Mouse (Mus musculus) hindbrain, embryonic 16.5 days (tissue): ENCODE measurements at regions not wholly inside any gene's neighbourhood (a gene's known extent, or its start where the extent isn't known, plus 50 kb on each side); places are given as distances from the start of the nearest gene placed in this dataset.
"Not testable (repeated sequence)": the region's sequence is repeated elsewhere in the genome, so short reads cannot be mapped to it uniquely, and the experiment has no call there.

Experiments used
- ATAC-seq: fragments of 200-750 bp; cut with Nextera tagmentation; 2 replicates; pipeline ENCODE4 v1.8.0; 2017; ENCODE audit warnings: moderate TSS enrichment, moderate library complexity
- H3K27ac ChIP-seq: fragments of 300-500 bp; sonication (generic); 2 replicates; pipeline ENCODE4 v1.5.1; 2014; ENCODE audit warnings: low read depth, mild to moderate bottlenecking, control low read depth, low read length, moderate library complexity
- H3K27me3 ChIP-seq: fragments of 300-500 bp; sonication (generic); replicated peaks from 2 replicates; pipeline ENCODE4 v1.6.1; 2014; ENCODE audit warnings: low read length; ENCODE audit not compliant: control insufficient read depth, insufficient read depth
- H3K36me3 ChIP-seq: fragments of 300-500 bp; sonication (generic); 2 replicates; pipeline ENCODE4 v1.6.1; 2014; ENCODE audit warnings: mild to moderate bottlenecking, low read length, moderate library complexity, mixed read lengths; ENCODE audit not compliant: control insufficient read depth, insufficient read depth
- H3K4me1 ChIP-seq: fragments of 300-500 bp; sonication (generic); 2 replicates; pipeline ENCODE4 v1.6.1; 2014; ENCODE audit warnings: low read depth, low read length; ENCODE audit not compliant: control insufficient read depth, insufficient read depth
- H3K4me2 ChIP-seq: fragments of 300-500 bp; sonication (generic); 2 replicates; pipeline ENCODE4 v1.6.1; 2014; ENCODE audit warnings: mild to moderate bottlenecking, low read length, control low read depth, moderate library complexity
- H3K4me3 ChIP-seq: fragments of 300-500 bp; sonication (generic); 2 replicates; pipeline ENCODE4 v1.5.1; 2014; ENCODE audit warnings: mild to moderate bottlenecking, low read length, control low read depth, moderate library complexity
- H3K9ac ChIP-seq: fragments of 300-500 bp; sonication (generic); 2 replicates; pipeline ENCODE4 v1.6.1; 2014; ENCODE audit warnings: low read depth, mild to moderate bottlenecking, control low read depth, low read length, moderate library complexity
- H3K9me3 ChIP-seq: fragments of 300-500 bp; sonication (generic); 2 replicates; pipeline ENCODE4 v1.6.1; 2014; ENCODE audit warnings: mild to moderate bottlenecking, low read length, moderate library complexity; ENCODE audit not compliant: control insufficient read depth
- WGBS: fragments of 180-500 bp; shearing (Covaris S2); extraction: QIAGEN DNeasy Blood & Tissue Kit; methylation state at CpG from one replicate; pipeline ENCODE4 v1.1.7; 2014; 5-methylcytosine and 5-hydroxymethylcytosine counted together

DNA sequence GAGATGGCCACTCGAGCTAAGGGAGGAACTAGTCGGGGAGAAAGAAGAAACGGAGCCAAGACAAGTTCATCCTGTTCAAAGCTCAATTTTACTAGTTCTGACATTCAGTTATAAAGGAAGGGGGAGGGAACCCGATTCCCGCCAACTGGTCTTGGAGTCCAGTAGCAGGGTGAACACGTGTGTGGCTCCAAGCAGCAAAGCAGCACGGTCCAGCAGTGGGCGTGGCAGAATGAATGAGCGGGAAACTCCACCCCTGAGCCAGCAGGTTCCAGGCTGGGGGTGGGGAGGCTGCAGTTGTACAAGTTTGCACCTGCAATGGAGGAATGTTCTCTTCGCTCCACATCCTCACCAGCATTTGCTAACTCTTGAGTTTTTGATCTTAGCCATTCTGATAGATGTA lies 108.8 kb upstream of the Adgrf1 start:
- H3K9ac ChIP-seq, result not testable (repeated sequence)

DNA sequence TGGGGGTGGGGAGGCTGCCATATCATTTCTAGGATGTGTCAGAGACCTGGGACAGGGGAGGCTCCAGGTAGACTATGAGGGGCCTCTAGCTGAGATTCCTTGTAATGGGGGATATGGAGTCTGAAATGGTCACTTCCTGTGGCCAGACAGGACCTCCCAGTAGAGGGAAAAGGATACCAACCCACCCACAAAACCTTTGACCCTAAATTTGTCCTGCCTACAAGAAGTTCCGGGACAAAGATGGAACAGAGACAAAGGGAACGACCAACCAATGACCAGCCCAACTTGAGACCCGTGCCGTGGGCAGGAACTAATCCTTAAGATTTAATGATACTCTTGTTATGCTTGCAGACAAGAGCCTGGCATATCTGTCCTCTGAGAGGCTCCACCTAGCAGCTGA lies 107.0 kb upstream of the Adgrf1 start:
- no peak overlapping the region for H3K4me2 ChIP-seq
- H3K4me3 ChIP-seq, result no peak overlapping the region
- H3K27ac ChIP-seq, result no peak overlapping the region
- H3K4me1 ChIP-seq, result peaks cover 7% of the 10 kb centered on the region
- no peaks in the 10 kb centered on the region for H3K9me3 ChIP-seq
- H3K27me3 ChIP-seq, result no peaks in the 10 kb centered on the region
- 82% methylated on average over 4 of the region's 4 CpGs for WGBS
- H3K36me3 ChIP-seq, result no peaks in the 10 kb centered on the region
- no peak for ATAC-seq
- no peak overlapping the region for H3K9ac ChIP-seq

More for the DNA sequence above, 108.8 kb upstream of the Adgrf1 start:
- not testable (repeated sequence) for H3K27me3 ChIP-seq, H3K36me3 ChIP-seq, ATAC-seq, H3K4me1 ChIP-seq, H3K4me3 ChIP-seq, H3K9me3 ChIP-seq, H3K4me2 ChIP-seq, H3K27ac ChIP-seq
- 70% methylated on average over 8 of the region's 10 CpGs for WGBS

DNA sequence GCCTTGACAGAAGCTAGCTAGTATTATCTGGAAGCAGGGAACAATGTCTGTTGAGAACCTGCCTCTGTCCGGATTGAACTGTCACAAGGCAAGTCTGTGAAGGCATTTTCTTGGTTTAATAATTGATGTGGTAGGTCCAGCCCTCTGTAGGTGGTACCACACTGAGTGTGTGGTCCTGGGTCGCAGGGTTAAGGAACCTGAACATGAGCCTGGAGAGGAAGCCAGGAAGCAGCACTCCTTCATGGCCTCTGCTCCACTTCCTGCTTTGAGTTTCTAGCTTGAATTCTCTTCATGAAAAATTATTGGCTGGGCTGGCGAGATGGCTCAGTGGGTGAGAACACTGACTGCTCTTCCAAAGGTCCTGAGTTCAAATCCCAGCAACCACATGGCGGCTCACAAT lies 104.0 kb upstream of the Adgrf1 start:
- no peak for ATAC-seq
- Histone ChIP-seq H3K9ac (no peak overlapping the region), H3K27ac (no peak overlapping the region), H3K4me3 (no peak overlapping the region), H3K4me1 (no peaks in the 10 kb centered on the region), H3K4me2 (no peak overlapping the region), H3K36me3 (no peaks in the 10 kb centered on the region), H3K9me3 (no peaks in the 10 kb centered on the region), H3K27me3 (no peaks in the 10 kb centered on the region)
- 64% methylated on average over 4 of the region's 4 CpGs for WGBS

DNA sequence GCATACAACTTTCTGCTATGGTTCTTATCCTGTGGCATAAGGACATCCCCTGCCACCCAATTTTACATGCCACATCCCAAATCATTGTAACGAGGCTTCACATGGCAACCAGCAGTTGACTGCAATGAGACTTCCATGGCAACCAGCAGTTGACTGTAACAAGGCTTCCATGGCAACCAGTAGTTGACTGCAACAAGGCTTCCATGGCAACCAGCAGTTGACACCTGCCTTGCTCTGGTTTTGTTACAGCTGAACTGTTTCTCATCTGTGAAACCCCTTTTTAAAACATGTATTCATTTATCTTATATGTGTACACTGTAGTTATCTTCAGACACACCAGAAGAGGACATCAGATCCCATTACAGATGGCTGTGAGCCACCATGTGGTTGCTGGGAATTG lies 100.7 kb upstream of the Adgrf1 start:
- H3K9ac ChIP-seq, result no peak overlapping the region
- 35% methylated on average over 1 of the region's 1 CpGs for WGBS
- H3K4me2 ChIP-seq, result no peak overlapping the region
- no peaks in the 10 kb centered on the region for H3K27me3 ChIP-seq
- H3K4me1 ChIP-seq, result no peaks in the 10 kb centered on the region
- H3K27ac ChIP-seq, result no peak overlapping the region
- no peaks in the 10 kb centered on the region for H3K36me3 ChIP-seq
- ATAC-seq, result no peak
- no peak overlapping the region for H3K4me3 ChIP-seq
- H3K9me3 ChIP-seq, result no peaks in the 10 kb centered on the region

DNA sequence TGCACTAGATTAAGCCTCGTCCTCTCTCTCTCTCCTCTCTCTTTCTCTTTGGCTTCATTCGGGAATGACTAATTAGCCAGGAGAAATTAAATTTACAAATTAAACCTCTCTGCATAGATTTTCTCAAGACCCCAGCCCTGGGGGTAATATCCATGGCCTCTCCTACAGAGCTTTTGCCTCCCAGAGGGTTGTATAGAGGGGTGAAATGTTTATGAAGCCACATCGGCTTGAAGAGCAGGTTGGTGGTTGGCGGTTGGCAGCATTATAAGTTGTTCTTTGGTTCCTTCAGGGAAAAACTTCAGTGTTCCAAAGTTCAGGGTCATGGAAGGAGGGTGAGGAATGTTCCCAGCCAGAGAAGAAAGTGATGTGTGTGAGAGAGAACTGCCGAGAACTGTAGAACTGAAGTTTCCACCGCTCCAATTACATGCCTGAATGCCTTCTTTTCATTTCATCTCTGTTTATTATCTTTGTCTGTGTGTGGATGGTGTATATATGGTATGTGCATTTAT lies 97.4 kb upstream of the Adgrf1 start:
- Histone ChIP-seq H3K9ac (no peak overlapping the region), H3K4me2 (no peak overlapping the region), H3K36me3 (no peaks in the 10 kb centered on the region), H3K4me3 (no peak overlapping the region), H3K27me3 (no peaks in the 10 kb centered on the region), H3K4me1 (no peaks in the 10 kb centered on the region), H3K27ac (no peak overlapping the region), H3K9me3 (no peaks in the 10 kb centered on the region)
- WGBS, result 55% methylated on average over 6 of the region's 6 CpGs
- no peak for ATAC-seq

DNA sequence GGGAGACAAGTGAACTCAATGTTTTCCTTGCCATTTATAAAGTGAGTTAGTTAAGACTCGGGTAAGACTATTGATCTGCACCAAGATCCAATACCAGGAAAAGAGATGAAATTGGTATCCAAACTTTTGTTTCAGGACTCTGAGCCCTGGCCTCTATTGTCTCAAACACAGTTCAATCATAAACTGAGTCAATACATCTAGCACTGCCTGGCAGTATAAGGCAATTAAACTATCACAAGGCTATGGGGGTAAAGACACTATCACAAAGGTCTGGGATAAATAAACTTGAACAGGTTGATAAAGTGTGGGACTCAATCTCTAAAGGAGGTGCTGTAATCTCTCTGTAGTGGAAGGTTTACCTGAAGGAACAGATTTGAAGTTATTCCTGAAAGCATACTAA lies 95.3 kb upstream of the Adgrf1 start:
- no peaks in the 10 kb centered on the region for H3K9me3 ChIP-seq
- no peaks in the 10 kb centered on the region for H3K36me3 ChIP-seq
- H3K4me1 ChIP-seq, result no peaks in the 10 kb centered on the region
- H3K4me2 ChIP-seq, result no peak overlapping the region
- no peak overlapping the region for H3K27ac ChIP-seq
- H3K4me3 ChIP-seq, result no peak overlapping the region
- no peak overlapping the region for H3K9ac ChIP-seq
- 74% methylated on average over 1 of the region's 1 CpGs for WGBS
- ATAC-seq, result no peak
- H3K27me3 ChIP-seq, result no peaks in the 10 kb centered on the region

DNA sequence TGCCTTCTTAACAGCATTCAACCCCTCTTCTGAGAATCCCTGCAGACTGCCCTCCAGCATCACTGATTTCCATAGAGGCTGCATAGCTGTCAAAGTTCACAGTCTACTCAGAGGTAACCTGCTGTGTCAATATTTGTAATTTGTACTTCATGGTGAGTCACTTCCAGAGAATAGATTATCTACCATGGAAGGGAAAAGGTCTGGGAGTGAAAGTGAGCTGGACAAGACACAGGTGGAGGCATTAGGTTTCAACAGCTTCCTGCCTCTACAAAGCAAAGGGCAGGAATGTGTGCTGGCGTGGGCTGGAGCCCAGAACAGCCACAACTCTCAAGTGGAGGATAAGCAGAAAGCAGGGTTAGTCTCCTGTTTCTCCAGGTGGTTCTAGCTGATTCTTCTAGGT lies 92.9 kb upstream of the Adgrf1 start:
- ATAC-seq, result no peak
- H3K36me3 ChIP-seq, result no peaks in the 10 kb centered on the region
- H3K27ac ChIP-seq, result no peak overlapping the region
- no peak overlapping the region for H3K4me2 ChIP-seq
- no peaks in the 10 kb centered on the region for H3K27me3 ChIP-seq
- H3K4me1 ChIP-seq, result no peaks in the 10 kb centered on the region
- 64% methylated on average over 1 of the region's 1 CpGs for WGBS
- no peak overlapping the region for H3K4me3 ChIP-seq
- no peak overlapping the region for H3K9ac ChIP-seq
- no peaks in the 10 kb centered on the region for H3K9me3 ChIP-seq

DNA sequence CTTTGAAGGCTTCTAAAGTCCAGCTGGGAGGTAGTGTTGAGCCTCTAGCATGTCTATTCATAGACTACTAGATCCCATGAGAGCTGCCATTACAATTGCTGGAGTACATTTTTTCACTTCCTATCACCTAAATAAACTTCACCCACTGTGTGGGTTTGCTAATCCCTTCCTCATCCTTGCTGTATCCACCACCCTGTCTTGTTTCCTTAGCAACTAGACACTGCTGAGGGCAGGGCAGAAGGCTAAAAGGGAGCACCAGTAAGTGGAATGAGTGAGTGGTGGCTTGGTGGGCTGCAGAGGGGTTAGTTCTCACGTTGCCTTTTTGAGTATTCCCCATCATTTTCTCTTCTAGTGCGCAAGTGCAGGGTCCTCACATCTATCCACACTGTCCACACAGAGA lies 80.1 kb upstream of the Adgrf1 start:
- Histone ChIP-seq H3K27ac (no peak overlapping the region), H3K4me3 (no peak overlapping the region), H3K4me2 (no peak overlapping the region), H3K9me3 (no peaks in the 10 kb centered on the region), H3K27me3 (no peaks in the 10 kb centered on the region), H3K4me1 (no peaks in the 10 kb centered on the region), H3K9ac (no peak overlapping the region), H3K36me3 (no peaks in the 10 kb centered on the region)
- WGBS, result 72% methylated on average over 2 of the region's 2 CpGs
- ATAC-seq, result no peak

DNA sequence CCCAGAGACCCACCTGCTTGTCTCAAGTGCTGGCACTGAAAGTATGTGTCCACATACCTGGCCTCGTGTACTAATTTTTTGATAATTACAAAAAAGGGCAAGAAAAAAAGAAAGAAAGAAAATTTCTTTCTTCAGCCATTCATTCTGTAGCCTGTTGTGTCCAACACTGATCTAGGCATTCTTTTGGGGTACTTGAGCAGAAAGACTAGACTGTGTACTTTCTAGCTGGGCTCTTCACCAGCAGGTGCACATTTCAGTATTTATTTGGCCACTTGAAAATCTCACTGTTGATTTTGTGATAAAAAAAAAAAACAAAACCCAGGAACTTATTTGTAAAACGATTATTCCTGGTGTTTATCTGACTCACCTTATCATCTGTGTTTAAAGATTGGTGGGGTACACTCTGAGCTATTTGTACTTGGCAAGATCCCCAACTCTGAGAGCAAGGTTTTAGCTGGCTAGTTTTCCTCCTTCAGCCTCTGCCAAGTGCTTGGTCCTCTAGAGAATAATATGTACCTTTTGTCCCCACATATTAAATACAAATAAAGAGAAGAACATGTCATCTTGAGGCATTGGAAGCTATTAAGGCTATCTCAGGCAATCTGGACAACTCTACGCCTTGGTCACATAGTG lies 79.2 kb upstream of the Adgrf1 start:
- Histone ChIP-seq H3K27me3 (no peaks in the 10 kb centered on the region), H3K36me3 (no peaks in the 10 kb centered on the region), H3K4me2 (no peak overlapping the region), H3K4me3 (no peak overlapping the region), H3K9me3 (no peaks in the 10 kb centered on the region), H3K4me1 (no peaks in the 10 kb centered on the region), H3K27ac (no peak overlapping the region), H3K9ac (no peak overlapping the region)
- no peak for ATAC-seq
- 85% methylated on average over 3 of the region's 3 CpGs for WGBS

DNA sequence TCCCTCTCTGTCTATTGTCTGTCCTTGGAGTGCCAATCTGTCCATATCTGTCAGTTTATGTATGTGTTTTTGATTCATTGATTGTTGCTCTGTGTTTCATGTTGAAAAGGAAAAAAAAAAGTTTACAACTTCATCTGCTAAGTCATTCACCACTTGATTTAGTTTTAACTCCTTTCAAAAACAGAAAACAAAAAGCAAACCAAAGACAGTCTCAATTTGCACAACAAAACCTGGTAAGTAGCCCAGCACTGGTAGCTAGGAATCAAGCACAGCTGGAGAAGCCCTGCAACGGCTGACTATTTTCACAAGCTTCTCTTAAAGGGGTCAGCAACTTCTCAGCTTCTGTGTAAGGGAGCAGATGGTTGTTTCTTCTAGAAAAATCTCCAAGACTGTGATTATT lies 72.9 kb upstream of the Adgrf1 start:
- H3K4me1 ChIP-seq, result no peaks in the 10 kb centered on the region
- no peaks in the 10 kb centered on the region for H3K9me3 ChIP-seq
- H3K4me3 ChIP-seq, result no peak overlapping the region
- no peaks in the 10 kb centered on the region for H3K36me3 ChIP-seq
- H3K4me2 ChIP-seq, result no peak overlapping the region
- H3K27ac ChIP-seq, result no peak overlapping the region
- no peak for ATAC-seq
- no peaks in the 10 kb centered on the region for H3K27me3 ChIP-seq
- WGBS, result 19% methylated on average over 1 of the region's 1 CpGs
- H3K9ac ChIP-seq, result no peak overlapping the region
